ENCODE assay signal across 22 mouse cellular contexts in the genomic region with DNA sequence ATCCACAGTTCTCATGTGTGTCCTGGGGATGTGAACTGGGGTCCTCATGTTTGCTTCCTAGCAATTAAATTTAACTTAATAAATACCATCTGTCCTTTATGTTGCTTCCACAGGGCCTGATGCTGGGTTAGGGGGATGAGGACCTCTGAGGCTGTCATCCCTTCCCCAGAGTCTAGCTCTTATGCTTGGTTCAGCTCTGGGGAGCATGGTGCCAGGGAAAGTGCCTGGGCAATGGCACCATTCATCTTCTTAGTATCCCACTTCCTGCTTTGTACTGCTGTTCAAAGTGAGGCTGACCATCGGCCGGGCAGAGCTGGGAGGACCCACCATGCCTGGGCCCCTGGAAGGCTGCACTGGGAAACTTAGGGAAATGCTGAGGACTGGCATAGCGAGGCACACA.
DNase-seq lines count a peak whose midpoint lies in the region; ATAC-seq and TF ChIP-seq lines count a peak whose summit lies in the region.
"Had no signal": no experiment of that assay in that cellular context is flagged by ENCODE, and none has a peak within 500 bp of the region (broad histone marks: within the 10 kb centered on the region; RNA-seq: fewer than 3 reads in every experiment).

No protein-coding gene starts in this region.

- no peak for TF ChIP-seq EP300 in lung, postnatal 0 days (IDR thresholded peaks at IDR 0.05)

- H3K27me3 ChIP-seq in embryonic facial prominence, embryonic 13.5 days, result no peaks in the 10 kb centered on the region
- H3K27me3 ChIP-seq in embryonic facial prominence, embryonic 10.5 days (replicated peaks; ENCODE audit: low read depth, poor library complexity, severe bottlenecking), result no peaks in the 10 kb centered on the region
- 0 out of 2 replicates have a peak, but pooled peaks cover 7% of the 10 kb centered on the region for H3K27me3 ChIP-seq in heart, embryonic 10.5 days (ENCODE audit: insufficient read depth, poor library complexity, severe bottlenecking)
- no peaks in the 10 kb centered on the region for H3K27me3 ChIP-seq in lung, postnatal 0 days (replicated peaks; ENCODE audit: insufficient read depth, low read length)
- H3K27me3 ChIP-seq: hindbrain, embryonic 12.5 days had no signal

- WGBS in embryonic facial prominence, embryonic 13.5 days, result 61% methylated on average over 3 of the region's 3 CpGs
- WGBS in embryonic facial prominence, embryonic 10.5 days, result 82% methylated on average over 3 of the region's 3 CpGs
- WGBS in heart, embryonic 10.5 days, result 79% methylated on average over 3 of the region's 3 CpGs
- 65% methylated on average over 3 of the region's 3 CpGs for WGBS in lung, postnatal 0 days

- DNase-seq in embryonic facial prominence, embryonic 10.5 days (ENCODE audit: low spot score), result no peak
- DNase-seq in heart, embryonic 10.5 days (ENCODE audit: low spot score), result peak; percentile 63
- no peak for DNase-seq in heart, postnatal 36 days
- DNase-seq in testis, postnatal 10 days (ENCODE audit: low spot score), result peak; percentile 31
- no peak for DNase-seq in testis, postnatal 14 days (ENCODE audit: low spot score)
- no peak for DNase-seq in lung, postnatal 0 days (ENCODE audit: low spot score)
- DNase-seq: adrenal gland, adult 8-10 months; adrenal gland, postnatal 36 days; B cell, adult 2 months; cerebellum, adult 2 months; cerebellum, postnatal 10 days; gastrocnemius, postnatal 10 days; heart, adult 2 months; heart, postnatal 4 days had no signal

- intact Hi-C loops in heart, postnatal 36 days (cut with DNase I), result no loop called here

- no peaks in the 10 kb centered on the region for H3K9me3 ChIP-seq in embryonic facial prominence, embryonic 13.5 days
- H3K9me3 ChIP-seq in embryonic facial prominence, embryonic 10.5 days, result no peaks in the 10 kb centered on the region
- H3K9me3 ChIP-seq in heart, embryonic 10.5 days, result no peaks in the 10 kb centered on the region
- H3K9me3 ChIP-seq in lung, postnatal 0 days (ENCODE audit: low read length), result no peaks in the 10 kb centered on the region
- H3K9me3 ChIP-seq: forebrain, embryonic 13.5 days; G1E; heart, embryonic 13.5 days; hindbrain, embryonic 12.5 days had no signal

- H3K4me3 ChIP-seq in embryonic facial prominence, embryonic 13.5 days, result no peak overlapping the region
- H3K4me3 ChIP-seq in embryonic facial prominence, embryonic 10.5 days, result no peak overlapping the region
- no peak overlapping the region for H3K4me3 ChIP-seq in heart, embryonic 10.5 days
- H3K4me3 ChIP-seq in lung, postnatal 0 days (ENCODE audit: low read depth, low read length), result no peak overlapping the region
- H3K4me3 ChIP-seq: forebrain, embryonic 13.5 days; heart, adult 2 months; heart, embryonic 13.5 days; hindbrain, embryonic 12.5 days had no signal

- H3K4me2 ChIP-seq in embryonic facial prominence, embryonic 13.5 days, result no peak overlapping the region
- no peak overlapping the region for H3K4me2 ChIP-seq in lung, postnatal 0 days (replicated peaks; ENCODE audit: low read depth, low read length)
- H3K4me2 ChIP-seq: forebrain, embryonic 13.5 days; heart, embryonic 13.5 days; hindbrain, embryonic 12.5 days had no signal

- TF ChIP-seq CTCF in lung, postnatal 0 days (IDR thresholded peaks at IDR 0.05), result no peak

- H3K9ac ChIP-seq in embryonic facial prominence, embryonic 13.5 days, result no peak overlapping the region
- H3K9ac ChIP-seq in lung, postnatal 0 days (replicated peaks; ENCODE audit: low read depth), result no peak overlapping the region
- H3K9ac ChIP-seq: forebrain, embryonic 13.5 days; heart, embryonic 13.5 days; hindbrain, embryonic 12.5 days had no signal

- peaks cover 23% of the 10 kb centered on the region for H3K4me1 ChIP-seq in embryonic facial prominence, embryonic 13.5 days
- peaks cover 20% of the 10 kb centered on the region for H3K4me1 ChIP-seq in embryonic facial prominence, embryonic 10.5 days
- no peaks in the 10 kb centered on the region for H3K4me1 ChIP-seq in heart, embryonic 10.5 days
- no peaks in the 10 kb centered on the region for H3K4me1 ChIP-seq in lung, postnatal 0 days (ENCODE audit: insufficient read depth, low read depth, low read length)

- H3K36me3 ChIP-seq in embryonic facial prominence, embryonic 13.5 days, result no peaks in the 10 kb centered on the region
- no peaks in the 10 kb centered on the region for H3K36me3 ChIP-seq in embryonic facial prominence, embryonic 10.5 days (replicated peaks)
- no peaks in the 10 kb centered on the region for H3K36me3 ChIP-seq in heart, embryonic 10.5 days
- H3K36me3 ChIP-seq in lung, postnatal 0 days (ENCODE audit: insufficient read depth, low read length), result no peaks in the 10 kb centered on the region
- H3K36me3 ChIP-seq: G1E; heart, embryonic 13.5 days; hindbrain, embryonic 12.5 days had no signal

- H3K27ac ChIP-seq in embryonic facial prominence, embryonic 13.5 days, result peak overlapping the region; percentile 7; the same call in 1 of the 2 replicates
- H3K27ac ChIP-seq in embryonic facial prominence, embryonic 10.5 days (replicated peaks), result no peak overlapping the region
- H3K27ac ChIP-seq in heart, embryonic 10.5 days, result no peak overlapping the region
- no peak overlapping the region for H3K27ac ChIP-seq in lung, postnatal 0 days (ENCODE audit: low read length)
- H3K27ac ChIP-seq: forebrain, embryonic 13.5 days; heart, adult 2 months; heart, embryonic 13.5 days; hindbrain, embryonic 12.5 days had no signal

- no peak for ATAC-seq in embryonic facial prominence, embryonic 13.5 days (ENCODE audit: insufficient number of reproducible peaks, insufficient read depth, low FRiP score, low TSS enrichment, low read depth)
- no peak for ATAC-seq in lung, postnatal 0 days
- ATAC-seq: CD4-positive, CD25-positive, alpha-beta regulatory T cell, adult 4 months; forebrain, embryonic 13.5 days; hindbrain, embryonic 16.5 days; inflammation-experienced regulatory T-cells, adult 6 months had no signal

Comparison
In these comparisons a context has a peak if more than half of its experiments do, and no peak if none do; other contexts are left out.
1. DNase-seq: peak in heart, embryonic 10.5 days (single experiment) and testis, postnatal 10 days (single experiment); none in embryonic facial prominence, embryonic 10.5 days (single experiment), heart, postnatal 36 days (0 of 2), testis, postnatal 14 days (single experiment) and lung, postnatal 0 days (single experiment).